Mouse (Mus musculus) cortical plate, adult 2 months (tissue): ENCODE data around the gene Aunip. TPM values are rescaled to one million over a fixed set of nuclear protein-coding genes. Genes with fewer than 3 reads are reported as not detected.

Experiments used
- H3K27ac ChIP-seq: fragments of 200-500 bp; 2 replicates; pipeline ENCODE4 v1.5.1; 2012; ENCODE audit warnings: low read length, control low read depth, inconsistent platforms; ENCODE audit not compliant: insufficient read depth
- H3K4me1 ChIP-seq: fragments of 200-500 bp; 2 replicates; pipeline ENCODE4 v1.6.1; 2011; ENCODE audit warnings: low read length; ENCODE audit not compliant: control insufficient read depth, insufficient read depth
- H3K4me3 ChIP-seq: fragments of 200-500 bp; 2 replicates; pipeline ENCODE4 v1.5.1; 2011; ENCODE audit warnings: mild to moderate bottlenecking, low read length, control low read depth; ENCODE audit not compliant: insufficient read depth
- CTCF ChIP-seq: fragments of 200-500 bp; IDR thresholded peaks from 2 replicates; pipeline ENCODE4 v1.5.1; 2011; ENCODE audit warnings: mild to moderate bottlenecking, control low read depth, low read length; ENCODE audit not compliant: insufficient read depth; ENCODE audit errors: extremely low read depth
- POLR2A ChIP-seq: fragments of 200-500 bp; IDR thresholded peaks from 2 replicates; pipeline ENCODE4 v1.6.1; 2011; ENCODE audit warnings: mild to moderate bottlenecking, low read length, control low read depth; ENCODE audit not compliant: insufficient read depth; ENCODE audit errors: extremely low read depth
- polyA plus RNA-seq: library from polyadenylated mRNA; depleted of rRNA; stranded (reverse); fragments of >200 nt; gene quantifications from 2 replicates; pipeline ENCODE4 v1.2.3, GENCODE M21; 2012

Aunip gene
- polyA plus RNA-seq, 1 experiment, result 0.31 TPM

DNA sequence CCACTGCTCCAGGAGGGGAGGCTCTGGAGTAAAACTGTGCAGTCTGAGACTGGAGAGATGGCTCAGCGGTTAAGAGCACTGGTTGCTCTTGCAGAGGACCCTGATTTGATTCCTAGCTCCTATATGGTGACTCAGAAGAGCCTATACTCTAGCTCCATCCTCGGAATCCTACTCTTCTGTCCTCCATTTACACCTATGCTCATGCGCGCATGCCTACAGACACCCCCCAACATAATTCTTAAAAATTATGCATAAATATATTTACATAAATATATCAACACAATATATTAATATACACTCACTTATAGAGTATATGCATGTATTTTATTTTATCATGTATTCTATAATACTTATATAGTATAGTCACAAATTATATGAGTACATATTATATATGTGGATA, 403 bp upstream of the Aunip start:
- no peaks in the 10 kb centered on the region for H3K4me1 ChIP-seq
- no peak overlapping the region for H3K27ac ChIP-seq
- TF ChIP-seq POLR2A (no peak), CTCF (no peak)
- 0 out of 2 replicates have a peak overlapping the region, but pooled peaks have one; percentile 12 for H3K4me3 ChIP-seq

DNA sequence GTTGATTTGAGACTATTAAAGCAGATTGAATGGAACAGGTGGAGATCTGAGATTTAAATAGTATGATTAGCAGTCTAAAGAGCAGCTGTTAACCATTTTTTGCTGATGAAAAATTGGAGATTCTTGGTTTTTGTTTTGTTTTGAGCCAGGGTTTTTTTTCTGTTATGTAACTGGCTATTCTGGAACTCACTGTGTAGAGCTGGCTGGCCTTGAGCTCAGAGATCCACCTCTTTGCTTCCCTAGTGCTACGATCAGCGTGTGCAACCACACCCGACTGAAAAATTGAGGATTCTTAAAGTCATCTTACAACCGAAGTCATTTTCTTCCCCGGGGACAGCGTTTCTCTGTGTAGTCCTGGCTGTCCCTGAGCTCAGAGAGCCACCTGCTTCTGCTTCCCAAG, 931 bp downstream of the Aunip start:
- Histone ChIP-seq H3K4me1 (no peaks in the 10 kb centered on the region), H3K4me3 (no peak overlapping the region), H3K27ac (no peak overlapping the region)
- no peak for TF ChIP-seq CTCF
- no peak for TF ChIP-seq POLR2A

DNA sequence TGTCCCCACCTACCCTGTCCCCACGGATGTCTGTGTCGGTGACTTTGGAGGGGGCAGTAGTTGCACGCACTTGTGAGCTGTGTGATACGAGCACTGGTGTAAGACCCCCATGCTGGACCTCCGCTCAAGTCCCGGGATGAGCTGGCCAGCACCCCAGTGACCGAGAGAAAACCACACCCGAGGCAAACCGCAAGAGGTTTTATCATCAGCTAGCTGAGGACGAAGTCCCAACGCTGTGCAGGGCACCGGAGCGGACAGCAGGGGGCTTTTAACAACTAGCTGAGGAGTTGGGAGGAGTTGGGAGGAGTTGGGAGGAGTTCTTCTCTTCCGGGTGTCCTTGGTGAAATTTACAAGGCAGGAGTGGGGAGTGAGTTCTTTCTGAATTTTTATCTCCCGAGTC, 2.0 kb downstream of the Aunip start:
- no peak overlapping the region for H3K4me3 ChIP-seq
- TF ChIP-seq CTCF (peak; percentile 2; the same call in 1 of the 2 replicates), POLR2A (no peak)
- H3K27ac ChIP-seq, result no peak overlapping the region
- peaks cover 5% of the 10 kb centered on the region for H3K4me1 ChIP-seq

DNA sequence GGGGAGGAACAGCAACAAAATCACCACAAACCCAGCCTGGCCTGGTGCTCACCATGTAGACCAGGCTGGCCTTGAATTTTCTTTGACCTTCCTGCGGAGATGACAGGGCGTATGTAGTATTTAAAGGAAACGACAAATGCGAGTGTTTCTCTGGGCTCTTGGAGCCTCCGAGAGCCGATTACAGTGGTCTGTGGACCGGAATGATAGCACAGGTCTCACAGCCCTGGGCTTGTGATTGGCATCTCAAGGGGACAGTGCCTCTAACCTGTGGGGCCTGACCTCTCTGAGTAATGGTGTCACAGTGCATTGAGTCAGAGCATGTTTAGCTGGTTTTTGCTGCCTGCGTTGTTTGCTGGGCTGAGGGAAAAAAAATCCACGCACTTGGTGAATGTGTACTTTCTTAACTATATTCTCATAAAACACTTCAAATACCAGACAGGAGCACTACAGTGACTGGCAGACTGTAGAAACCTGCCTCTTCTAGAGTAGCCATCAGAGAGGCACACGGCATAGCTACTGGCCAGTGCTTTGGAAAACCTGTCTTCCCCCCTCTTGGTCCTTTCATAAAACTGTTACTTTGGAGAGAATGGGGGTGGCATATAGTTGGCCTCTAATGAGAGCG, 3.6 kb downstream of the Aunip start:
- Histone ChIP-seq H3K4me3 (no peak overlapping the region), H3K27ac (no peak overlapping the region), H3K4me1 (peaks cover 5% of the 10 kb centered on the region)
- TF ChIP-seq POLR2A (no peak), CTCF (no peak)

DNA sequence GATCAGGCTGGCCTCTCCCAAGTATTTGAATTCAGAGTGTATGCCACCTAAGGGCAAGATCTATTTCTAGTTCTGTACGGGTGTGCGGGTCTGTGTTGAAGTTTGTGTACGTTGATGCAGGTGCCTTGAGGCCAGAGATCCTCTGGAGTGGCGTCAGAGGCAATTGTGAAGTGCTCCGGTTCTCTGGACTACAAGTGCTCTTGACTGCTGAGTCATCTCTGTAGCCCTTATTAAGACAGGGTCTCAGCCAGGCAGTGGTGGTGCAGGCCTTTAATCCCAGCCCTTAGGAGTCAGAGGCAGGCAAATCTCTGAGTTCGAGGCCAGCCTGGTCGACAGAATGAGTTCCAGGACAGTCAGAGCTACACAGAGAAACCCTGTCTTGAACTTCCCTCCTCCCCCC, 4.8 kb downstream of the Aunip start:
- peaks cover 5% of the 10 kb centered on the region for H3K4me1 ChIP-seq
- H3K27ac ChIP-seq, result no peak overlapping the region
- no peak for TF ChIP-seq CTCF
- TF ChIP-seq POLR2A, result no peak
- H3K4me3 ChIP-seq, result no peak overlapping the region

DNA sequence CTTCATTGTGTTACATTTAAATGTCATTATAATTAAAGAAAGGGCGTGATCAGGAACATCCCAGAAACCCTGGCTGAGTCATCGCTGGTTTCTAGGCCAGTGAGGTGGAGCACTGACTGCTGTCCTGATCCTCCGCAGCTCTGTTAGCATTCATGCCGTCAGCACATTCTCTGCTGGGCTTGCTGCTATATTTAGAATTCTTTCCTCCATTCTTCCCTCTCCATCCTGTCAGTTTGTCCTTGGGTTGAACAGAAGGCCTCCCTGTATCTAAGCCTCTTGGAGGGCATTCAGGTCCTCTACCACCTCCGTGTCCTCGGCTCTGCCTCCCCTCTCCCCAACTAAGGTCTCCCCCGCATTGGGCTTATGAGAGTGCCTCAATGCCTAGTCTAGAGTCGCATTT, 6.2 kb downstream of the Aunip start:
- Histone ChIP-seq H3K4me3 (no peak overlapping the region), H3K27ac (peak overlapping the region; percentile 74), H3K4me1 (peaks cover 5% of the 10 kb centered on the region)
- TF ChIP-seq POLR2A, result no peak
- no peak for TF ChIP-seq CTCF

DNA sequence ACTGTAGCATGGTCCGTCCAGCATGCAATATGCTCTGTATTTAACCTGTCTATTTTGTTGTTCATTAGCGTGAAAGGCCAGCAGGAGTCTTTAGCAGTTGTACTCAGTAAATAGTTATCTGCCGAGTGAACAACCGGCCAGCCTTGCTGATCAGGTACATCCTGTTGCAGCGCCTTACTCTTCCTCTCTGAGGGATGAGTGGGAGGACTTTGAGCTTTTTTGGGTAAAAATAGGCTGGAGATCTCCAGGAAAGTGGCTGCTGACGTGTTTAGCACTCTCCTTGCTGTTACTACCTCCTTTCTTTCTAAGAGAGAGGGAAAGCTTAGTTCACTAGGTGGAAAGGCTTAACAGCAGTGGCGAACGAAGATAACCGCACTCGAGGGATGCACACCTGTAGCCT, 6.9 kb downstream of the Aunip start:
- H3K4me3 ChIP-seq, result no peak overlapping the region
- TF ChIP-seq POLR2A, result no peak
- no peak for TF ChIP-seq CTCF
- H3K27ac ChIP-seq, result no peak overlapping the region
- peaks cover 5% of the 10 kb centered on the region for H3K4me1 ChIP-seq

DNA sequence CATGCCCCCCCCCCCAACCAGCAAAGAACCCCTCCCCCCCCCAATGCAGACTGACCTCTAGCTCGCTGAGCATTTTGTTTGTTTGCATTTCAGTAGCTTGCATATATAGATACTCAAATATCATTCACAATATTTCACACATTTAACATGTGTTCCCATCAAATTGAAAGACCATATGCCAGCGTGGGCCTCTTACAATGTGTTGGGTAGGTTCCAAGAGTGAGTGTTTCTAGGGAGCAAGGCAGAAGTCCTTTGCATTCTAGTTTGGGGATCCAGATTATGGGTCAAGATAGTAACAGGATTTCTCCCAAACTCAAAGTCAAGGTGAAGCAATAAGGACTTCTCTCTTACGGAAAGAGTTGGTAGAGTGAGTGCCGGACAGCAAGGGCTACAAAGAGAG, 7.7 kb downstream of the Aunip start:
- no peak for TF ChIP-seq POLR2A
- no peak for TF ChIP-seq CTCF
- Histone ChIP-seq H3K4me1 (peaks cover 5% of the 10 kb centered on the region), H3K27ac (no peak overlapping the region), H3K4me3 (no peak overlapping the region)

DNA sequence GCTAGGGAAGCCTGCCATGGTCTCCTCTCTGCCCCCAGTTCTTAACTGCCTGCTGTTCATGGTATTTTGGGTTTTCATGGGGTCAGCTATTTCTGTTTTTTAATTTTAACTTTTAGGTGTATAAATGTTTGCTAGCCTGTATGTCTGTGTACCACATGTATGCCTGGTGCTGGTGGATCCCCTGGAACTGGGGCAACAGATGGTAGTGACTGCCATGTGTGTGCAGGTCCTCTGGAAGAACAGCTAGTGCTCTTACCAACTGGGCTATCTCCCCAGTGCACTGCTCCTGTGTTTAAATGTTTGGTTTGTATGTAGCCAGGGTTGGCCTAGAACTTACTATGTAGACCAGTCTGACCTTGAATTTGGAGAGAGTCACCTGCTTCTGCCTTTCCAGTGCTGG, 8.5 kb downstream of the Aunip start:
- TF ChIP-seq CTCF (no peak), POLR2A (no peak)
- Histone ChIP-seq H3K4me1 (peaks cover 5% of the 10 kb centered on the region), H3K27ac (no peak overlapping the region), H3K4me3 (no peak overlapping the region)

DNA sequence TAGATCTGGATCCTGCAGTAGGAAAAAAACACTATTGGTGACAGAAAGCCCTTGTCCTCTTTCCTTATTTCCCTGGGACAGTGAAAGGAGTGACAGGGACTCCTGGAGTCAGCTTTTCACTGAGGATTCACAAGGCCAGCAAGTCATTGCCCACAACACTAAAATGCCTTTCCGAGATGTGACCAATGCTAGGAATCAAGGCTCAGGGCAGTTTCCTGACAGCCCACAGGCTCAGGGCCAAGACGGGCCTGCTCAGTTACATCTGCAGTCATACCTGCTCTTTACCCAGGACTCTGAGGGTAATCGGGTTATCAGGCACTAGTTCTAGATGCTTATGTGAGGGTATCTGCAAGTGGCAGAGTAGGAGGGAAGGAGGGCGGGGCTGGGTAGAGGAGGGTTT, 12.6 kb downstream of the Aunip start:
- Histone ChIP-seq H3K4me1 (no peaks in the 10 kb centered on the region), H3K27ac (no peak overlapping the region), H3K4me3 (no peak overlapping the region)
- no peak for TF ChIP-seq CTCF
- no peak for TF ChIP-seq POLR2A

DNA sequence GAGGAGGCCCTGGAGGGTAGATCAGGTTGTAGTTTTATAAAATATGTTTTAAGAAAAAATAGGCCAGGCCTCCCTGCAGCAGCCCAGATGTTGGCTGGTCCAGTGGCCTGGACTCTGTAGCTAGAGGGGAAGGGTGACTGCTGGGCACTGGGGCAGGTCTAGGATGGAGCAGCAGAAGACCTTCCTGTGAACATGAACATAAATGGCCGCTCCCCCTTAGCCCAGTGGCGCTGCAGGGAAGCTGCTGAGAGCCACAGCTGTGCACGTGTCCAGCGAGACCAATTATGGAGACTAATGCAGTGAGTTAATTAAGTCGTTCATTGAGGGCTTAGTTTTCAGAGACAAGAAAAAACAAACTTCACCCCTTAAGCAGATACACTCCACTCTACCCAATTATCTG, 15.0 kb downstream of the Aunip start:
- H3K4me3 ChIP-seq, result no peak overlapping the region

More for the DNA sequence above, 15.0 kb downstream of the Aunip start:
- Histone ChIP-seq H3K27ac (no peak overlapping the region), H3K4me1 (no peaks in the 10 kb centered on the region)
- TF ChIP-seq POLR2A (no peak), CTCF (no peak)
